Comparison of ENCODE assay signal across 28 mouse cellular contexts in the genomic region with DNA sequence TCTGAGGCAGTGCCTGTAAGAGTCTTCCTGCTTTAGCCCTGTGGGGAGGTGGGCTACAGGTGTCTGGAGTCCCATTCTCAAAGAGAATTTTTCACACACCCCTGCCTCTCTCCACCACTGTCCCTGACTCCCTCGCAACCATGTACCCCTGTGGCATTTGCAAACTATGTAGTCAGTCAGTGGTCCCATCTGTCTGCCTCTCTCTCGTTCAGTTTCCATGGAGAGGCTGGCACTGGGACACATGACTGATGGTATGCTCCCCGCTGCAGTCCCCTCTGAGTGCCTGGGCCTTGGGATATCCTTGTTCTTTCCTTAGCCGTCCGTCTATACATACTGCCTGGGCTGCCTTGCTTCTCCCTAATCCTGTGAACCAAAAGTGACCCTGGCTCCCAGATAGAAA. TPM values are rescaled to one million over a fixed set of nuclear protein-coding genes. Genes with fewer than 3 reads are reported as not detected.
"Had no signal": no experiment of that assay in that cellular context is flagged by ENCODE, and none has a peak within 500 bp of the region (broad histone marks: within the 10 kb centered on the region; RNA-seq: fewer than 3 reads in every experiment).

No protein-coding gene starts in this region.

- H3K4me3 ChIP-seq: intestine, embryonic 15.5 days; kidney, embryonic 15.5 days; left cerebral cortex, adult 2 months; liver, embryonic 13.5 days; lung, embryonic 15.5 days; midbrain, embryonic 12.5 days; midbrain, embryonic 15.5 days; neural tube, embryonic 12.5 days; neural tube, embryonic 15.5 days had no signal

- H3K4me1 ChIP-seq: intestine, embryonic 15.5 days; kidney, embryonic 15.5 days; lung, embryonic 15.5 days; midbrain, embryonic 12.5 days had no signal

- H3K9me3 ChIP-seq: intestine, embryonic 15.5 days; kidney, embryonic 15.5 days; liver, embryonic 13.5 days; lung, embryonic 15.5 days; midbrain, embryonic 15.5 days; neural tube, embryonic 15.5 days had no signal

- H3K9ac ChIP-seq: intestine, embryonic 15.5 days; kidney, embryonic 15.5 days; liver, embryonic 13.5 days; lung, embryonic 15.5 days; midbrain, embryonic 12.5 days; midbrain, embryonic 15.5 days; neural tube, embryonic 12.5 days; neural tube, embryonic 15.5 days had no signal

- H3K27me3 ChIP-seq: intestine, embryonic 15.5 days; kidney, embryonic 15.5 days; liver, embryonic 13.5 days; lung, embryonic 15.5 days; midbrain, embryonic 12.5 days; midbrain, embryonic 15.5 days; neural tube, embryonic 12.5 days; neural tube, embryonic 15.5 days had no signal

- H3K36me3 ChIP-seq: intestine, embryonic 15.5 days; kidney, embryonic 15.5 days; liver, embryonic 13.5 days; lung, embryonic 15.5 days; midbrain, embryonic 12.5 days; midbrain, embryonic 15.5 days; neural tube, embryonic 12.5 days; neural tube, embryonic 15.5 days had no signal

- H3K27ac ChIP-seq: intestine, embryonic 15.5 days; kidney, embryonic 15.5 days; left cerebral cortex, adult 2 months; liver, embryonic 13.5 days; lung, embryonic 15.5 days; midbrain, embryonic 12.5 days; midbrain, embryonic 15.5 days; neural tube, embryonic 12.5 days; neural tube, embryonic 15.5 days had no signal

- DNase-seq: kidney, adult 11 months; kidney, adult 8-10 months; kidney, postnatal 10 days; kidney, postnatal 36 days; liver, embryonic 13.5 days; lung, adult 18-20 months; lung, postnatal 10 days; lung, postnatal 36 days; right cerebral cortex, adult 18-20 months; right cerebral cortex, postnatal 25 days; thymus, adult 18-20 months; thymus, postnatal 14 days; thymus, postnatal 4 days had no signal

- ATAC-seq: intestine, embryonic 15.5 days; midbrain, embryonic 15.5 days had no signal

- H3K4me2 ChIP-seq: intestine, embryonic 15.5 days; kidney, embryonic 15.5 days; liver, embryonic 13.5 days; lung, embryonic 15.5 days; midbrain, embryonic 12.5 days; midbrain, embryonic 15.5 days; neural tube, embryonic 12.5 days; neural tube, embryonic 15.5 days had no signal

RNA-seq across cellular contexts. Expression of a gene that starts 37.6 kb away (rescaled TPM):
- total RNA-seq: layer of hippocampus, postnatal 10 days; left cerebral cortex, adult 2 months; left cerebral cortex, postnatal 10 days; left cerebral cortex, postnatal 36 days; liver, adult 2 months had no signal
- polyA plus RNA-seq: limb, embryonic 11.5 days; liver, embryonic 13.5 days; midbrain, embryonic 12.5 days; midbrain, embryonic 15.5 days; neural tube, embryonic 12.5 days; neural tube, embryonic 15.5 days; spleen, adult 2 months; testis, adult 2 months had no signal
